ENCODE assay signal across 28 mouse cellular contexts in genomic region chr7:82101314-82101713, GRCm38 (mm10).
"Had no signal": no experiment of that assay in that cellular context is flagged by ENCODE, and none has a peak within 500 bp of the region (broad histone marks: within the 10 kb centered on the region; RNA-seq: fewer than 3 reads in every experiment).

No protein-coding gene starts in this region.

- H3K36me3 ChIP-seq: embryonic facial prominence, embryonic 10.5 days; embryonic facial prominence, embryonic 12.5 days; embryonic facial prominence, embryonic 13.5 days; embryonic facial prominence, embryonic 15.5 days; forebrain, embryonic 10.5 days; forebrain, embryonic 12.5 days; forebrain, embryonic 15.5 days had no signal

- H3K27ac ChIP-seq: embryonic facial prominence, embryonic 10.5 days; embryonic facial prominence, embryonic 12.5 days; embryonic facial prominence, embryonic 13.5 days; embryonic facial prominence, embryonic 15.5 days; forebrain, embryonic 10.5 days; forebrain, embryonic 12.5 days; forebrain, embryonic 13.5 days; forebrain, embryonic 15.5 days; gastrocnemius, adult 2 months; heart, adult 2 months had no signal

- H3K4me3 ChIP-seq: embryonic facial prominence, embryonic 10.5 days; embryonic facial prominence, embryonic 12.5 days; embryonic facial prominence, embryonic 13.5 days; embryonic facial prominence, embryonic 15.5 days; erythroblast, embryonic 14.5 days; forebrain, embryonic 10.5 days; forebrain, embryonic 12.5 days; forebrain, embryonic 13.5 days; forebrain, embryonic 15.5 days; gastrocnemius, adult 2 months; heart, adult 2 months had no signal

- H3K9me3 ChIP-seq: embryonic facial prominence, embryonic 10.5 days; embryonic facial prominence, embryonic 12.5 days; embryonic facial prominence, embryonic 13.5 days; embryonic facial prominence, embryonic 15.5 days; forebrain, embryonic 10.5 days; forebrain, embryonic 12.5 days; forebrain, embryonic 13.5 days; forebrain, embryonic 15.5 days had no signal

- H3K27me3 ChIP-seq: embryonic facial prominence, embryonic 12.5 days; embryonic facial prominence, embryonic 13.5 days; embryonic facial prominence, embryonic 15.5 days; forebrain, embryonic 12.5 days; forebrain, embryonic 13.5 days; forebrain, embryonic 15.5 days had no signal

- ATAC-seq: forebrain, embryonic 13.5 days; forebrain, embryonic 14.5 days; forebrain, embryonic 15.5 days; forebrain, embryonic 16.5 days; forebrain, postnatal 0 days had no signal

- H3K4me1 ChIP-seq: embryonic facial prominence, embryonic 10.5 days; embryonic facial prominence, embryonic 12.5 days; embryonic facial prominence, embryonic 13.5 days; embryonic facial prominence, embryonic 15.5 days; forebrain, embryonic 10.5 days; forebrain, embryonic 12.5 days; forebrain, embryonic 13.5 days; forebrain, embryonic 15.5 days had no signal

- DNase-seq: cerebellum, adult 18-20 months; cerebellum, adult 2 months; cerebellum, adult 8-10 months; cerebellum, adult 9-10 months; cerebellum, adult 9-11 months; cerebellum, postnatal 10 days; cerebellum, postnatal 14 days; cerebellum, postnatal 25 days; cerebellum, postnatal 36 days; embryo, embryonic 11 days; forebrain, postnatal 0 days; gastrocnemius, adult 2 months; gastrocnemius, postnatal 10 days; gastrocnemius, postnatal 14 days; gastrocnemius, postnatal 25 days; gastrocnemius, postnatal 36 days had no signal

- H3K9ac ChIP-seq: embryonic facial prominence, embryonic 12.5 days; embryonic facial prominence, embryonic 13.5 days; embryonic facial prominence, embryonic 15.5 days; forebrain, embryonic 12.5 days; forebrain, embryonic 13.5 days; forebrain, embryonic 15.5 days; forebrain, postnatal 0 days had no signal

- H3K4me2 ChIP-seq: embryonic facial prominence, embryonic 12.5 days; embryonic facial prominence, embryonic 13.5 days; embryonic facial prominence, embryonic 15.5 days; forebrain, embryonic 12.5 days; forebrain, embryonic 13.5 days; forebrain, embryonic 15.5 days had no signal
